Mouse (Mus musculus): ENCODE data around the gene Slc27a4.

DNA sequence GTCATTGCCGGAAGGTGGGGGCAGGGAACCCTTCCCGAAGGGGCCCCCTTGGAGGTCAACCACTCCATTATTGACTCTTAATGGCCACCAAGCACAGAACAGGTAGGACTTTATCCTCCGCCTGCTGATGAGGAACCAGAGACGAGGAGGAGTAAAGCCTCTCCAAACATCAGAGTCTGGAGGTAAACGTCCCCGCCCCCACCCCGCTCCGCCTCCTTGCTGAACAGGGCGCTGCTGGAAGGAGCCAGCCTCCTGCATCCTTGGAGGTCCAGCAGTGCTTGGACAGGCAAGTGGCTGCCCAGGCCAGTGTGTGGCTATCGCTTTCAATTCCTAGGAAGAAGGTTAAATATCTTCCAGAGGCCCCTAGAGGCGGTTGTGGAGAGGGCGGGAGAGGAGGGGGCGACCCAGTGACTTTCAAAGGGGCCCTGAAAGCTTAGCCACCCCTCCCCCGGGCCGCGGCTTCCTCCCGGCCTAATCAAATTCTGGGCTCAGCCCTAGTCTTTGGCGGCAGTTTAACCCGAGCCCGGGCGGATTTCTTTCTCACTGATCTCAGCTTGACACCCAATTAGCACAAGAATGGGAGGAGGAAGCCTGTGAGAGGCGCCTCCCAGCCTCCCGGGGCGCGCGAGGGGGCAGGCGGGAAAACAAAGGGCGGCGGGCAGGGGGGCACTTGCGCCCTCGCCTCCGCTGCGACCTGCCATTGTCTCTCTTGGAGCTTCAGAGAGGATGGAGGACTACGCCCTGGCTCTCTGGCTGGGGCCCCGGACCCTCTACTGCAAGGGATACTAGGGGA is 17.8 kb downstream of the Slc27a4 start, which contains the start of gene Urm1:
- TF ChIP-seq CTCF (IDR thresholded peaks at IDR 0.05; ENCODE audit: low read depth) (0 out of 2 replicates have a peak, but pooled peaks have one; percentile 1), EP300 (IDR thresholded peaks at IDR 0.05; ENCODE audit: low read depth) (no peak)
